Mouse (Mus musculus): ENCODE measurements around the gene Meox1. TPM values are rescaled to one million over a fixed set of nuclear protein-coding genes. Genes with fewer than 3 reads are reported as not detected.

Meox1 gene
- 1 to 10 TPM; 7.1 to 7.8 TPM for total RNA-seq (2021)
- long read RNA-seq, experiment 1, transcript Meox1-201 (3 exons, 2,228 nt), result major isoform, 5 of 8 reads
- long read RNA-seq, experiment 1, partial matches to known transcripts, result 1 of 8 reads
- long read RNA-seq, experiment 1, other reads (novel, unspliced or antisense), result 2 of 8 reads
- long read RNA-seq, experiment 2, transcript Meox1-201 (3 exons, 2,228 nt), result major isoform, 9 of 10 reads
- long read RNA-seq, experiment 2, partial matches to known transcripts, result 0 of 10 reads
- long read RNA-seq, experiment 2, other reads (novel, unspliced or antisense), result 1 of 10 reads

DNA sequence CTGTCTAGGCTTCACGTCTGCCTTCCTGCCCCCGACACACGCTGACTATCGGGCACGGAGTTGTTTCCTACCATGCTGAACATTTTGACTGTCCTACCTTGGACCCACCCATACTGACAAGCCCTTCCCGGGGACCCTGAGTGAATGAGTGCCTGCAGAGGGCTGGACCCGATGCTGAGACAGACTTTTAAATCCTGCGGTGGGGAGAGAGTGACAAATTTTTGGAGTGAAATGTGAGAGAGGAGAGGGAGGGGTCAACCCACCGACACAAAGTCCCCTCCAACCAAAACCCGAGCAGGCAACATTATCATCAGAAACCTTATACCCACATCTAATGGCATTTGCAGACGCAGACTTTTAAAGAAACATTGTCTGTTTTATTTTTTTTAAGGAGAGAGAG lies at the start of gene Meox1:
Gene Meox1, minus strand, starts transcription at position 171 of the 400 bp plus-strand sequence.
- DNase-seq (ENCODE audit: low spot score in 2 of 2), result no peak

DNA sequence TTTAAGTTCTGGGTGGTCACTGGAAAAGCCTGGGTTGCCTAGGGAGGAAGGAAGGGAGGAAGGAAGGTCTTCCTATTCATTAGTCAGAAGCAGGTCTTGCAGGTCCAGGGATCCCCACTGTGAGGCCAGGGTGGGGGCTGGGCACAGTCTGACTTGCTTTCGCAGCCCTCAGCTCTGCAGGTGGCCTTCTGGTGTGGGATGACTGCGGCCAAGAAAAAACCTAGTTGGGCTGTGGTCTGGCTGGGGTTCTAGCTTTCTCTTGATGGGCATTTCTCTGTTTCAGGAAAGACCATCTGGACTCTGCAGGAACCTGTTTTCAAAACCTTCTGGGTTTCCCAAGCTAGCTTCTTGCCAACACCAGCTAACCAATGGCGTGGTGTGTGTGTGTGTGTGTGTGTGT lies 48.9 kb upstream of the Meox1 start:
- no peak for DNase-seq (ENCODE audit: low spot score in 2 of 2)

DNA sequence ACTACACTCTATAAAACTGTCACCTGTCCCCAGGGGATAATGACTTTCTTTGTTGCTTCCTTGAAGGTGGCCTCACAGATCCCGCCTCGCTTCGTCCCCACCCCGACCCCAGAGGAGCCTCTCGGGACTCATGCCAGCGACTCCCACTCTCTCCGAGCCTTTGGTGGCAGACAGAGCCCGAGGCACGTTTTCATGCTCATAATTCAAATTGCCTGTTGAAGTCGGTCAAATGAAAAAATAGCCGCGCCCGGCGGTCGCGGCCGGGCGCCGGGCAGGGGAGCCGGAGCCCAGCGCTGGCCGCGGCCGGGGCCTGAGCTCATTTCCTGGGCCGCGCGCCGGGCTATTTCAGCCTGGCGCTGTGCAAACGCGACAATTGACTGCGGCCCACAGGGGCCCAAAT lies 42.9 kb upstream of the Meox1 start:
- DNase-seq (ENCODE audit: low spot score in 2 of 2), result no peak

DNA sequence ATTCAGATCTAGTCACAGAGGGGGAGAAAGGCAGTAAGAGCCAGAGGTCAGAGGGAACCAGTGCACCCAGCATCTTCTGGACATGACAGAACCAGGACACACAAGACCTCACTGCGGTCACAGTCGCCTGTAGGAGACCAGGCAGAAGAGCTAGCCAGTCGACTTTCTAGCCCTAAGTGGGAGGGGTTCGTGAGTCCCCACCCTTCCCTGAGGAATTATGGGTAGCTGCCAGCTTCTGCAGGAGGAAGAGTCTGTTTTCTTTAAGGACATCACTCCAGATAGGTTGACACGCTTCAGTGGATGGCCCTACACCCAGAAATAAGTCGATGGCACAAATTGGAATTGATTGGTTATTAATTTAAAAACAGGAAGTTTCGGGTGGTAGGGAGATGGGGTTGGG lies 42.2 kb upstream of the Meox1 start:
- DNase-seq (ENCODE audit: low spot score in 2 of 2), result no peak

DNA sequence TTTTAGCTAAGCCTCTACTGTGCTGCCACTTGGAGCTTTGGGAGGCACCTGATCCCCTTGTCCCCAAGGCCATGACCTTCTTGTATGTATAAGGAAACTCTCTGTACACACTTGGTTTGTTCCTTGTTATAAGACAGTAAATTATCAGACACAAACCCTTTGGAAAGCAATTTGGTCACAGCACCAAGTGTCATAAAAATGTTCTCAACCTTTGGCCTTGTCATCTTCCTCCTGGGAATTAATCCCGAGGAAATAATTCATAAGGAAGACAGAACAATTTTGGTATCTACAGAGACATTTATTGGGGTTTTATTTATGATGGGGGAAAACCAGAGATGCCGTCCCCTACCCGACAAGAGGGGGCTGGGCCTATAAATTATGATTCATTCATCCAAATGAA lies 41.6 kb upstream of the Meox1 start:
- DNase-seq (ENCODE audit: low spot score in 2 of 2), result no peak

DNA sequence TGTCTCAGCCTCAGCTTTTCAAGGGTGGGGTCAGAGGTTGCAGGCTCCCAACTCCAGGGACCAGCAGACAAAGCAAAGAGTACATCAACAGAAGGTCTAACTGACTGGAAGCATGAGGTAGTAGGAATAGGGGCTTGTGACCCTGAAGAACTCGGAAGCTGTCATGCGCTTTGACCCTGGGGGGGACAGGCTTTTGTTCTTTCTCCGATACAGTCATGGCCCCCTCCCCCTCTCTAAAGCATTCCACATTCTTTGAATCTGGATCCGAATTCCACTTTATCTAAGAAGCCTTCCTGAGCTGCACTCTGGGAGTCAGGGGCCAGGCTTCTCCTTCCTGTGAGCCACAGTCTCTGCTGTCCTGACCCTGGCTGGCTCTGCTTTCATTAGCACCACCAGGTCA lies 37.8 kb upstream of the Meox1 start:
- no peak for DNase-seq (ENCODE audit: low spot score in 2 of 2)

DNA sequence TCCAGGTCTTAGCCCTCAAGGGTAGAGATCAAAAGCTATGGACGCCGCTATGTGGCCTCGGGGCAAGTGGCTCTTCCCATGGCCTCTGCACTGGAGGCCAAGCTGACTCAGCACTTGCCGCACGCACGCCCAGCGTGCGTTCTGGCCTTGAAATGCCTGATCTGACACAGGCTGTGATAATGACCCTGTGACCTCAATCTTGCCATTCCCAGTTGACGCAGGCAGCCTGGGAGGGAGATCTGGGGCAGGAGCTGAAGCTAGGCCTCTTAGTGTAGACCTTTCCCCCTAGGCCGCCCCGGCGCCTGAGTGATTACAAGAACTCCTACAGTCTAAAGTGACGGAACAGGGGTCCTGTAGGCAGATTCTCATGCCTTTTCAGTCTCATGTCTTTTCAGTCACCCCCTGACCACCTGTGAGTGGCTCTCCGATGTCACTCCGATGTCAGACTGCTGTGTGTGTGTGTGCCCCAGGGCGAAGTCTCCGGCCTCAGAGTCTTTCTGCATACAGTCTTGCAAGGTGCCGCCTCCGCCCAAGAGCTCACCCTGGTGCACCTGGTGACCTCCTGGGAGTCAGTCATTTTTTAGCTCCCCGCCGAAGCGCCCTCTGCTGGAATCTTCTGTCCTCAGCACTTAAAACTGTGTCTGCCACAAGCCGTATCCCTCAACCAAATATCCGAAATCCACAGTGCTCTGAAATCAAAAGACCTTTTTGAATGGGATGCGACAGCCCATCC lies 34.0 kb upstream of the Meox1 start:
- DNase-seq (ENCODE audit: low spot score in 2 of 2), result peak in 1 of 2 experiments; percentile 51

DNA sequence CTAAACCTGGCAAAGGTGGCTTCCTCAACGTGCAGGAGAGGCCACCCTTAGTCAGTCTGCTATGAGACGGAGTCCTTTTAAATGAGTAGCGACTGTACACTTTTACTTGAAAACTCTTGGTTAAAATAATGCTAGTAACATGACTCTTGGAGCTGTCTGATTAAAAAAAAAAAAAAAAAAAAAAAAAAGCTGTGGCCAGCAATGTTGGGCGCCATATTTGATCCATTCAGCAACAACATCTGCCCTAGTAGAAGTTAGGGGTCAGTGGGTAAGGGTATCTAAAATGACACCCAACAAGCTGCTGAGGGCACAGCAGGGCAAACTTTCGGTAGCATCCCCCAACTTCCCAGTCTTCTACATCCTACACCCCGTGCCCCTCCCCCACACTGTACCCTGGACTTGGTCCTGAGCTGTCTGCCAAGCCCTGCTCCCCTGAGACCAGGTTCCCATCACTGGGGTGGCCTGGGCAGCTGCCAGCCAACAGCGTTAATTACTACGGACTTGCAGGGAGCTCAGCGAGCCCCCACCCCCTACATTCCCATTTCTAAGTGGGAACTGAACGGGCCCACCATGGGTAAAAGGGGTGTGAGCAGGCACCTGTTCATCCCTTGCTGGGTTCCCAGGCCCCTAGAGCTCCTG lies 32.9 kb upstream of the Meox1 start:
- no peak for DNase-seq (ENCODE audit: low spot score in 2 of 2)

DNA sequence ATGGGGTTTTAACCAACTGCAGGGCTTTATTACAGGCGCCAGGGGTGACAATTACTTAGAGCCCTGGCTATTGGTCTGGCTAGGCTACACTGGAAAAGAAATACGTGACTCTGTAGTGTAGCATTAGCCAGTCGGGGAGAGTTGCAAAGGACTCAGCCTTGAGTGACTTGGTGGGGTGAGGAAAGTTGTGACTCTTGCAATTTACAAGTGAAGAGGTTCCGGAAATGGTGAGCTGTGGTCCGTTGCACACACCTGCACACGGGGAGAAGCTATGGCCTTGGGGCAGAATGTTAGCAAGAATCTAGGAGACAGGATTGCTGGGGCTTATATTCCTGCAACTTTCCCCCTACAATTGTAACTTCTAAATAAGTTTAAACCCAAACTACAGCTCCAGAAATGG lies 31.5 kb upstream of the Meox1 start:
- DNase-seq (ENCODE audit: low spot score in 2 of 2), result no peak

DNA sequence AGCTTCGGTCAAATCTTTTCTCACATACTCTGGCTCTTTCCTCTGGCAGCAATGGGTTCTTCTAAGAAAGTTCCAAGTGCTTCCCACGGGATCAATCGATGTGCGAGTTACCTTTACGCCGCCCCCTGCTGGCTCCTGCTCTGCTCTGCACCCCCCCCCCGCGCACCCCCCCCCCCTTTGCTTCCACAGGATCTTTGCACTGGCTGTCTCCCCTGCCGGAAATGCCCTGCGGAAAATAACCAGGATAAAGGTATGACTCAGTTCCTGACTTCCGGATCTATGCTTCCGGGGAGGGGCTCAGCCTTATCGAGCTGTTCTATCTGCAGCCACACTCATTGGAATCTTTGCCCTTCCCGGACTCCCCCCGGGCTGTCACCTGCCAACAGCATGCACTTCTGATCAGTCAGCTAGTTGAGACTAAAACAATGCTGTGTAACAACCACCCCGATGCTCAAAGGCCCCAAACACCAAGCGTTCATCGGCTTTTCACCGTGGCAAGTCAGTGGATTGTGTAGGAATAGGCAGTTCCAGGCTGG lies 30.3 kb upstream of the Meox1 start:
- DNase-seq (ENCODE audit: low spot score in 2 of 2), result no peak

DNA sequence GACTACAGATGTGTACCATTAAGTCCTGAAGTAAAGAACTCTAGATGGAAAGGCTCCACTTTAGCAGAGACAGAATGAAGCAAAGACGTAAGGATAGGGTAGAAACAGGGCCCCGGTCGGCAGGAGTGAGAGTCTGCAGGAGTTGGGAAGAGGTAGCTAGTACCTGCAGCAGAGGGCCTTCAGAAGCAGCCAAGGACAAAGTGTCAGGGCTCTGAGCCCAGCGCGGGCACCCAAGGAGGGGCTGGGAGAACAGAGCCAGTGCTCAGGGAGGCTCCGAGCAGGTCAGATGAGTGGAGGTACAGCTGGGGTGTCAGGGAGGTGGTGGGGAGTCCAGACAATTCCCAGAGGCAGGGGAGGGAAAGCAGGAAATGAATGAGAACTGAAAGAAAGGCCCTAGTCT lies 29.8 kb upstream of the Meox1 start:
- no peak for DNase-seq (ENCODE audit: low spot score in 2 of 2)

DNA sequence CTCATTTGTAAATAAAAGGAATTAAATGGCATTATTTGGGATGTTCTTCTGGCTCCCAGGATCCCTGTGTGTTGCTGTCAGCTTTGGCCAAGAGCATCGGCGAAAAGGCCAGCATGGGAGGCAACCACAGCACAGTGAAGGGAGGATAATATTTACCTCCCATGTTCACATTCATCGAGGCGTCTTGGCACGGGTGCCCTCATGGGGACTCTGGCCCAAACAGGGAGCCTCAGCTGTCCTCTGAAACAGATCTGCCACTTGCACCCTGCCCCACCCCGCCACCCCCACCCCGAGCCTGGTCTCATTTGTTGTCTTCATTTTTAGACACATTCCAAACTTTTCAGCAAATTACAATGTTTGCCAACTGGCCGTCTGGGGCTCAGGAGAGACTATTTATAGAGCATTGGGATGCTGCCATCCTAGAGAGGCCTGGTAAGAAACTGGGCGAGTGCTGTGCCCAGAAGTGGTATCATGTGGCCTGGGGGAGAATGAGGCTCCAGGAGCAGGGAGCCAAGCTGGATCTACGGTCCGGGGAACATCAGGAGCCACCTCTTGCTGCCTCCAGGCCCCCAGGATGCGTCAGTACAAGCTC lies 27.3 kb upstream of the Meox1 start:
- no peak for DNase-seq (ENCODE audit: low spot score in 2 of 2)

DNA sequence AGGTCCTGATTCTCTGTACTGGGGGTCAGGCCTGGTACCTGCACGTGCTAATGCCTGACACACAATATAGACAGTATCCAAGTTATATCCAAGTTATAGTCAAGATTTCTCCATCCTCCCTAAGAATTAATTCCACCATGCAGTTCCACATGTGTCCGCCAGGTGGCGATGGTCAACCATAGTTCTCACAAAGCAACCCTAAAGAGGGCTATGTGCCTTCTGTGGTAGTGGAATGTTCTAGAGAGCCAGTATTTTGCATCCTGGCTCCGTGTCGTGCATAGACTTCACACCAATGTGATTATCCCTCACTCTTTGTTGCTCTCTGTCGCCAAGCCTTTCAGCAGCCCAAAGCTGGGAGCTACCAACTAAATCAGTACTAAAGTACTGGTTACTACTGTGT lies 25.5 kb upstream of the Meox1 start:
- peak; percentile 43 to 70 for DNase-seq (ENCODE audit: low spot score in 2 of 2)

DNA sequence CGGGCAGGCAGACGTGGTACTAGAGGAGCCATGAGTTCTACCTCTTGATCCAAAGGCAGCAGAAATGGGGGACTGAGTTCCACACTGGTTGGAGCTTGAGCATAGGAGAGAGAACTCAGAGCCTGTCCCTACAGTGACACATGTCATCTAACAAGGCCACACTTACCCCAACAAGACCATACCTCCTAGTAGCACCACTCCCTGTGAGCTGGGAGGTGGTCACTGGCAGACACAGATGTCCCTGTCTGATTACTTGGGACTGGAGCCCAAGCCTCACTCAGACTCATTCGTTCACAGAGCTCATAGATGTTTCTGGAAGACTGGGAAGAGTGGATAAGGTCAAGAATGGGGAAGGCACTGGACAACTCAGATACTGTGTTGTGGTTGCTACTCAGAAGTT lies 24.4 kb upstream of the Meox1 start:
- no peak for DNase-seq (ENCODE audit: low spot score in 2 of 2)

DNA sequence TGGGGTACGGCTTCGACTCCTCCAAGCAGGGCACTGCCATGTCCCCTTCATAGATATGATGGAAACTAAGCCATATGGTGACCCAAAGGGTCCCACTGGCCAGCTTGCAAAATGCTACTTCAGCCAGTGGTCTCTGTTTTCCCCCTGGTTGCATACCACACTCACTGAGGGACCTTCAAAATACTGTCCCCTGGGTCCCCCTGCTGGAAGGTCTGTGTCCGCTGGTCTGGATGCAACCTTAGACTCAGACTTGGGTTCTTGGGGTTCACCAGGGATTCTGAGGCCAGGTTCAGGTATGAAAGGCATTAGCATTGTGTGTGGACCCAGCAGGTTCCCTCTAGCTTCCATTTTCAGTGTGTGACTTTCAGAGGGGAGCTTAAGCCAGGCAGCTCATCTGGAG lies 22.6 kb upstream of the Meox1 start:
- DNase-seq (ENCODE audit: low spot score in 2 of 2), result no peak

DNA sequence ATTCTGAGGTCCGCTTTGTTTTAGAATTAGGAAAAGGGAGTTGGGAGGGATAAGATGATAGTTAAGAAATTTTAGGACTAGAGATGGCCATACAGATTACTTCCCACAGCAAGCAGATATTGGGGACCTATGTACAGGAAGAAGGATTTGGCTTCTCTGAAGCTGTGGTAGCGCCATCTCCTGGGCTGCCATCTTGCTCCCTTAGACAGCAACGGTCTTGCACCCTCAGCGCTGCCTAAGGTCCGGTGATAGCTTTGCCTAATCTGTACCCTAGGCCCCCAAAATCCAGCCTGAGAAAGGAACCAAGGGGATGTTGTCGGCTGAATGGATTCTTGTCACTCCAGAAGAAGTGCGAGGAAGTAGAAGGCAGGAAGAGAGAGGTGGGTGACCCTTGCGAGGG lies 19.4 kb upstream of the Meox1 start:
- DNase-seq (ENCODE audit: low spot score in 2 of 2), result no peak

DNA sequence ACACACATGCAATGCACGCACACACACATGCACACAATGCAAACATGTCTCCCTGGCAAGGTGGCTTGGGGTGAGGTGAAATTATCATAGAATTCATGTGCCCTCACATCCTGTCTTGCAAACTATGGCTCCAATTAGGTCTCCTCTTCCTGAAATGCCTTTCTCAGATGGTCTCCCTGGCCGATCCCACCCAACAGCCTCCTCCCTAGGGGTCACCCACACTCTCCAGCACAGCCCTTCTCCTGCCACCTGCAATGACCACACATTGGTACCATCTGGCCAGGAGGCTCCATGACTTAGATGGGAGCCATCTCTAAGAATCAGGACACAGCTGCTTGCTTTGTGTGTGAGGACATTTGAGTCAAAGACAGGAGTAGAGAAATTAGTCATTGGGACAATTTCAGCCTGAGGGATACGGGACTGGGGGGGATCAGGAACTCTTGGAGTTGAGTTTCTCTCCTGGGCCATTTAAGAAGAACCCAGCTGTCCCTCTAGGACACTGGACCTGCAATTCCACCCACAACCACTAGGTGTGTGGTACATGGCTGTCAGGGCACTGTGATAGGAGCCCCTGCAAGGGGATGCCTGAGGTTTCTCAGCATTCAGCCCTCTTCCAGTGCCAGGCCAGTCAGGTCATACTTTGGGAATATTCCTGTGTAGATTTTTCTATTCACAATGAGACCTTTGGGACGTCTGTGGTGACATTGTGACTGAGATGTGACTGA lies 17.8 kb upstream of the Meox1 start:
- no peak for DNase-seq (ENCODE audit: low spot score in 2 of 2)

DNA sequence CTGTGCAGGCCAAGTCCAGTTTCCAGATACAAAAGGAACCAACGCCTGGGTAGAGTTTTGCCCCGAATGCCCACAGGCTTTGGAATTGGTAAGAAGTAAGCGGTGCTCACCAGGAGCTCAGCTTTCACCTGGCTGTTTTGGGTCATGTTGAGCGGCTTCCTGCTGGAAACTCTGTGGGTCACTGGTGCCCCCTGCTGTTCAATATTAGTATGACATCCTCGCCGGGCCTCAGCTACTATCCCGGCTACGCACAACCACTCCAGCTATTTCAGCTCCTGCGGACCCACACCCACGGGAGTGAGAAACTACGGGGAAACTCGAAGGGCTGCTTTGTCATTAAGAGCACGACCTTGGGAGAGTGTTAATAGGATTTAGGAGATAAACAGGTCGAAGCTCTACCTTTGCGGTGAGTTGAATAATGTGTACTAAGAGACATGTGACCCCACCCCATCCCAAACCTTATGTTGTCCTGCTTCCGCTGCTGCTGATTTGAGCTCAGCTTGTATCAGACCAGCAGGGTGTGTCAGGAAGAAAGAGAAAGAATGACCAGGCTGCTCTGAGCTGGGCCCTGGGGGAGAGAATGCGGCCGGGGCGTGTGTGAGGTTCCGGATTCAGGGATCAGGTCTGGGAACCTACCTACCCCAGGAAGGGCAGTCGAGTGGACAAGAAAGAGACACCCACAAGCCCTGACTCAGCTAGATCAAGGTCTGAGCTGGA lies 16.2 kb upstream of the Meox1 start:
- peak; percentile 62 to 68 for DNase-seq (ENCODE audit: low spot score in 2 of 2)

DNA sequence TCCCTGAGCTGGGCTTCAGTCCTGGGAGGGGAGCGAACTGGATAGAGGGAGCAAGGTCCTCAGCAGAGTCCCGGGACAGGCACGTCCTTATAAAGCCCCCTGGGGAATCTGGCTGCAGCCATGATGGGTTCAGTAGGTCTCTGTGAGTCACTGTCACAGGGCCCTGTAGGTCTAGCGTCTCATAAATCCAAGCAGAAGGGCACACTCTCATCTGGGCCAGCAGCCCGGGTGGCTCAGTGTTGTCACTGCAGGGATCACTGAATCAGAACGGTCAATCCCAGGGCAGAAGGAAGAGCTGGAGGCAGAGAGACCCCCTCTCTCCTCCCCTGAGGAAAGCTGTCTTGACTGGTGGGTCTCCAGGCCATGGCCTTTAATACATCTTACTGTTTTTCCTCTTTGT lies 14.6 kb upstream of the Meox1 start:
- no peak for DNase-seq (ENCODE audit: low spot score in 2 of 2)

DNA sequence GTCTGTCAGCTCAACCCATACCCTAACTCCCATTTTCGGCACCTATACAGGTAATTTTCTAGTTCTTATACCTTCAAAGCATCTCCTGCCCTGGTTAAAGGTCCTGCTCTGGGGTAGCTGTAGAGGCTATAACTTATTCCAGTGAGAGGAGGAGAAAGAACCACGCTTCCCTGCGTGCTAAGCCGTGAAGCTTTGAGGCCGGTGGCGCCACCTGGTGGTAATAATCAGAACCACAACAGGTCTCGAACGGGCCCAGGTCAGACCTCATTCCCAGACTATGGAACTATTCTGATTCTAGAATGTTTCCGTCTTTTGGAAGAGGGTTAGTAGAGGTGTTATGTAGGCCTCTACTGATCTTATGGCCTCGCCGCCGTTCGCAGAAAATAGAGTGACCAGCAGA lies 10.9 kb upstream of the Meox1 start:
- peak; percentile 65 to 70 for DNase-seq (ENCODE audit: low spot score in 2 of 2)

DNA sequence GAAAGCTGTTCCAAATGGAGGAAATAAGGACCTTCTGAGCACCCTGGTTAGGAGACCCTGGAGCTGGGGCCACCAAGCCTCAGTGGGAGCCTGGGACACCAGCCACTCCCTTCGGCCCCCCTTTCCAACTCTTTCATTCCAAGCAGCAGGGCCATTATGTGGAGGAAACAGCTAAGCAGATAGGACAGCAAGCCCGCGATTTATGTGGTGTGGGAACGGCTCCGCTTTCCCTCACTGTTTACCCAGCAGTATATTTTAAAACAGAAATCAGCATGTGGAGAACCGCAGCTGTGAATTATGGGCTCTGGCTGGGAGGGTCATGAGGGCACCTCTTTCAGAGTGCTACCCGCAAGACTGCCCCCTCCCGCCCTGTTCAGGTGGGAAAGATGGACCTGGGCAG lies 7.1 kb upstream of the Meox1 start:
- no peak for DNase-seq (ENCODE audit: low spot score in 2 of 2)
